Mouse (Mus musculus): ENCODE measurements around the gene Sbno2. TPM values are rescaled to one million over a fixed set of nuclear protein-coding genes. Genes with fewer than 3 reads are reported as not detected.

The Sbno2 gene
- total RNA-seq, 2 experiments from 2014 or later = 14.5 to 25.5 TPM

- intact Hi-C loops (cut with DNase I) = no loop called here
Measured at GRCm38 (mm10) chr10:80100982-80101381, 4.4 kb downstream of the Sbno2 start.

GRCm38 (mm10) chr10:80098630-80099029 is 6.7 kb downstream of the Sbno2 start:
- intact Hi-C loops (cut with DNase I) = no loop called here
- no peak for DNase-seq (ENCODE audit: low spot score in 2 of 2)

More at GRCm38 (mm10) chr10:80100982-80101381, 4.4 kb downstream of the Sbno2 start:
- DNase-seq (ENCODE audit: low spot score in 2 of 2) = no peak

DNA sequence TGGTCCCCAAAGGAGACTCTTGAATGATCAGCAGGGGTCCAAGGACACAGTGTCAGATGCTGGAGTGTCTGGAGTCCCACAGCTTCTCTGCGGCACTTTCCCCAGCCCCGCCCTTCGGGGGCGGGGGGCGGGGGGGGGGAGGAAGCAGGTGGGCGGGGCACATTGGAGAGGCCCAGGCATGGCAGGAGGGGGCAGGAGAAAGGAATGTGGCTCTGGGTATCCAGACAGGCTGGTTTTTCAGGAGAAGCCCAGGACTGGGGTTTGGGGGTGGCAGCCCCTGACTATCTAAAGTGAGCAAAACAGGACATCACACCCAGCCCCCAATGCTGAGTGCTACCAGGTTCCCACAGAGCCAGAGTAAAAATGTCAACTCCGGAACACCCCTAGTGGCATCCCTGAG is 8.1 kb downstream of the Sbno2 start:
- DNase-seq (ENCODE audit: low spot score in 2 of 2) = no peak
- intact Hi-C loops (cut with DNase I) = no loop called here

DNA sequence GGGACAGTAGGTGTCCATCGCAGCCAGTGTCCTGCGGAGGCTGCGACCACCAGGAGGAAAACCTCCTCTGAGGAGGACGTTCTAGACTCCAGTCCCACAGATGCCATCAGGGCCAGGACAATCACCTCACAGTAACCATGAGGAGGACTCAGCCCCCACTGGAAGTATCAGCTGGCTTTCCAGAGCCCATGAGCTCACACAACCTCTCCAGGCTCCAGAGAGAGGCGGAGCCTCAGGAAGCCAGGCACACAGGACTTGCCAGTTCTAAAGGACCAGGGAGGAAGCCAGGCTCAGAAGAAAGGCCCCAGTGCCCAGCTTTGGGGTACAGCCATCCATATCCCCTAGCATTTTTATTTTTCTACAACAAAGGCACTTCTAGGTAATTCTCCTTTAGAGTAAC is 9.8 kb downstream of the Sbno2 start:
- no peak for DNase-seq (ENCODE audit: low spot score in 2 of 2)
- intact Hi-C loops (cut with DNase I) = no loop called here

DNA sequence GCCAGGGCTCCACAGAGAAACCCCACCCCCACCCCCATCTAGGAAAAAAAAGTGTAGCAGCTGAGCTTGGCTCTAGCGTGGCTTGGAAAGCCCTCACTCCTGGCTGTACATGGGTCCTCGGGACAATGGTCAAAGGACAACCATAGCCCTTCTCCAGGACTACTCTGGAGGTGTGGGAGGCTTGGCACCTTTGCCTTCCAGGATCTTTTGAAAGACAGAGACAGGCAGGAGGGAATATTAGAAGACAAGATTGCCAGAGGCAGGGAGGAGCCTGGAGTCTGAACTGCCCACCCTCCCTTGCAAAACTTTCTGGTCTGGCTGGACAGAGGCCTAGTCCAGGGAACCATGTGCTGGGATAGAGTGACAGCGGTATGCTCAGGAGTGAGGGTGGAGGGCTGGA is 10.7 kb downstream of the Sbno2 start:
- DNase-seq (ENCODE audit: low spot score in 2 of 2) = no peak
- intact Hi-C loops (cut with DNase I) = no loop called here

DNA sequence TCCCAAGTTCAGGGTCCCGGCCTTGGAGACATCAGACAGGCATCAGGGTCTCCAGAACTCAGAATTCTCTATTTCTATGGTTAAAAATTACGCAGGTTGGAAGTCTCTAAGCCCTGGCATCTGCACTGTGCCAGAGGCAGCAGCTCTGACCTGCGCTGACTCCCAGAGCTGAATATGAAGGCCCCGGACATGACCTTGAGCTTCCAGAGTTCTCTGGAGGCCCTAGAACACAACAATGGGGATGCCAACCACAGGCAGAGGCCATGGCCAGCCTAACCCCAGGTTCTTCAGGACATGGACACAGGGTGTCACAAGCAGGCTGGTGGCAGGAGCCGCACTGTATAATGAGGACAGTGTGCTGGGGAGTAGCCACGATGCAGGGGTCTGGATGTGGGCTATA is 11.3 kb downstream of the Sbno2 start:
- intact Hi-C loops (cut with DNase I) = no loop called here
- no peak for DNase-seq (ENCODE audit: low spot score in 2 of 2)

- intact Hi-C loops (cut with DNase I) = no loop called here
- no peak for DNase-seq (ENCODE audit: low spot score in 2 of 2)
Measured at GRCm38 (mm10) chr10:80092690-80093089, 12.7 kb downstream of the Sbno2 start.

DNA sequence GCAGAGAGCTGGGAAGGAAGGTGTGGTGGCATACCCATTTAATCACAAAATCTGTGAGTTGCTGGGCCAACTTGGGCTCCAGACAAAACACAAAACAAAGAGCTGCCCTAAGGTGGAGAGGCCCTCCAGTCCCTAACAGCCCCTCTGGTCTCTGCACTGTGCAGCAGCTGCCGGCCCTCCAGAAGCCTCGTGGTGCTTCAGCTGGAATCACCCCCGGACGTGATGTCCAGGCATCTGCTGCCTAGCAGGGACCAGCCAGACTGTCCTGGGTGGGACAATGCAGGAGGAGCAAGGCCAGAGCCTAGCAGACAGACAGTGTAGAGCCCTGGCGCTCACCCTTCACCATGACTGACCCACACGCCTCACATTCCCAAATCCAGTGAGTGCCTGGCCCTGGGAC is 13.8 kb downstream of the Sbno2 start:
- intact Hi-C loops (cut with DNase I) = no loop called here
- DNase-seq (ENCODE audit: low spot score in 2 of 2) = no peak

DNA sequence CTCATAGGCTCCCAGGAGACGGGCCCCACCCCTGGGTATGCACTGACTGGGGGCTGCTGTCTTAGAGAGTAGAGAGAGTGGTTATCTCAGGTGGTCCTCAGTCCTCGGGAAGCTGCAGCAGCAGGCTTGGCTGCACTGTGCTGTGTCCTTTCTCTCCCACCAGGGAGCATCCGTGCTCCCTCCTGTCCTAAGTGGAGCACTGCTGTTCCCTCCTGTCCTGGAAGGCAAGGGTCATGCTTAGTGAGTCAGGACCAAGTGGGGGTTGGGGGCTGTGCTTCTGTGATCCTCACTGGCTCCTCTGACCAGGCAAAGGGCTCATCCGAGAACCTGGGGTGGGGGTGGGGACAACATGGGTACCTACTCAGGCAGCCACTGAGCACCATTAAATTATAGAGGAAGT is 16.2 kb downstream of the Sbno2 start:
- intact Hi-C loops (cut with DNase I) = no loop called here
- no peak for DNase-seq (ENCODE audit: low spot score in 2 of 2)

GRCm38 (mm10) chr10:80087483-80087882 is 17.9 kb downstream of the Sbno2 start:
- intact Hi-C loops (cut with DNase I) = no loop called here
- DNase-seq (ENCODE audit: low spot score in 2 of 2) = no peak

GRCm38 (mm10) chr10:80086847-80087246 is 18.5 kb downstream of the Sbno2 start:
- intact Hi-C loops (cut with DNase I) = no loop called here
- DNase-seq (ENCODE audit: low spot score in 2 of 2) = no peak

DNA sequence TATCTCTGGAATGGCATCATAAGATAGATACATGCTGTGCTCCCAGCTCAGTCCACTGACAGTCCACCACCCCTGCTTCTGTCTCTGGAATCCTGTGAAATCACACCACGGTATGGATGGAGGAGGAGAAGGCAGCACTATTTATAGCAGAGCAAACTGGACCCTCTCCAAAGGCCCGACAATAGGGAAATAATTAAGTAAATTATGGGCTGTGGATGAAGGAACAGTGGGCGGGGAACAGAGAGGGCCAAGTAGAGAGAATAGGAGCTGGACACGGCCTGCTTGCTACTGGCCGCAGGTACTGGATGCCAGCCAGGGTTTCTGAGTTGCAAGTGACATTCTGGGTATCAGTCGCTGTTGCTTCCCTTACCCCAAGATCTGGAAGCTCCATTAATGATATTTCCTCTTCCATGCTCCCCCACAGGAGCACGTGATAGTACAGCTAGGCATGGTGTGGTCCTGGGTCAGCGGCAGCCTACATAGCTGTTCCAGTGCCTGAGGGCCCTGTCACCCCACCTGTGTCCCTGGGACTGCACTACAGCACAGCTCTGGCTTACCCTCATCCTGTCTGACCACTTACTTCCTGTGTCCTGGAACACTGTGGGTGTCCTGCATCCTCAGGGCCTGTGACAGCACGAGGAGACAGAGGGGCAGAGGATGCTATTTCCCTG is 20.4 kb downstream of the Sbno2 start:
- DNase-seq (ENCODE audit: low spot score in 2 of 2) = peak in 1 of 2 experiments; percentile 34
- intact Hi-C loops (cut with DNase I) = no loop called here

DNA sequence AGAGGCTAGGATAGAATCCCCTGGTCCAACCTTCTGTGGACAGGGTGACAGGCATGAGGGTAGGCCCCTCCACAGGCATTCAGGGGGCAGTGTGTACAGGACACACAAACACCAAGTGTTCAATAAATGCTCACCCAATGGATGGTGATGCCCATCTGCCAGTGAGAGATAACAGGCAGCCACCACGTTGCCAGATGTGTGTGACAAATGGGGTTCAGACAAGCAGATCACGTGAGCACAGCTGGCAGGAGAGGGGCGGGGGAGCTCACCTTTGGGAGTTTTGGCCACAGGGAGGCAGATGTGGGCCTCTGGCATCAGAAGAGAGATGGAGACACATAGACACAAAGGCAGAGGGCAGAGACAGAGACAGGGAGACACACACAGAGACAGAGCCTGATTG is 24.3 kb downstream of the Sbno2 start:
- no peak for DNase-seq (ENCODE audit: low spot score in 2 of 2)
- intact Hi-C loops (cut with DNase I) = no loop called here

DNA sequence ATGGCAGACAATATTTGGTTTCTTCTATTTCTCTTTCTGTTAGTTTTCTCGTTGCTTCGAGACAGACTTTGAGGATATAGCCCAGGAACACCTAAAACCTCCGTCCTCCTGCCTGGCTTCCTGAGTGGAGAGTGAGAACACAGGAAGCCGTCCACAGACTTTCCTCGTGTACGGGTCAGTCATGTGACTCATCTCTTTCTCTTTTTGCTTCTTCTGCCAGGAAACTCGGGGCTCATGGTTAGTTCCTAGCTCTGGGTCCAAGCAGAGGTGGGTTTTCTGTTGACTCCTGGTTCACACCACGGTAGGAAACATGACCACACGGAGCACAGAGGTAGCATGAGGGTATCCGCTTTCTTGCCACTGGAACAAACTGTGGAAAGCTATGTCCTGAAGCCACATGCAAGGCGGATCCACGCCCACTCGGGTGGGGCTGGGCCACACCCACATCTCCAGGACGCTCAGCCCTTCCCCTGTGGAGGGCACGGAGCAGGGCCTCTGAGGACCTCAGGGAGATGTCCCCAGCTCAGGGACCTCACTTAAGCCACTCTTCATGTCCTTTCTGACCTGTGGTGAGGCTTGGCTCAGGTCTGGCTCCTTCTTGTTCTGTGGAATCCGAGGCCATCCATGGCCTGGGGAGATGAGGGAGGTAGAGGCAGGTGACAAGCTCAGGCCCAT is 24.8 kb downstream of the Sbno2 start:
- intact Hi-C loops (cut with DNase I) = no loop called here
- no peak for DNase-seq (ENCODE audit: low spot score in 2 of 2)

DNA sequence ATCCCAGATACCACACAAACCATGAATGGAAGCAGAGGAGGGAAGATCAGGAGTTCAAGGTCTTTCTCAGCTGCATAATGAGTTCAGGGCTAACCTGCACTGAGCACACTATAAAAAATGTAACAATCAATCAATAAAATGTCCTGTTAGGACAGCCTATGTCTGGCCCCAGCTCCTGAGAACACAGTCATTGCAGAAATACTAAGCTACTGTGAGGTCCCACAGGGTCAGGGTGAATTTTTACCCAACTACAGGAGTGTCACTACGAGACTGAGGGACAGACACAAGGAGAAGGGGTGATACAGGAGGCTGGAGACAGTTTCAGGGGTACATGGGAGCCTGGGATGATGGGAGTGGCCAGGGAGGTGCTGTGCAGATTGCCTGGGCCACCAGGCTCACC is 27.0 kb downstream of the Sbno2 start:
- no peak for DNase-seq (ENCODE audit: low spot score in 2 of 2)
- intact Hi-C loops (cut with DNase I) = loop anchor here (5.0 kb wide), 1 partner anchor 34 kb away; no protein-coding TSS in a partner anchor

GRCm38 (mm10) chr10:80077312-80077711 is 28.1 kb downstream of the Sbno2 start:
- intact Hi-C loops (cut with DNase I) = loop anchor here (5.0 kb wide), 1 partner anchor 35 kb away; no protein-coding TSS in a partner anchor

GRCm38 (mm10) chr10:80076386-80076785 is 29.0 kb downstream of the Sbno2 start:
- no peak for DNase-seq (ENCODE audit: low spot score in 2 of 2)
- intact Hi-C loops (cut with DNase I) = loop anchor here (5.0 kb wide), 1 partner anchor 36 kb away; no protein-coding TSS in a partner anchor

More at GRCm38 (mm10) chr10:80077312-80077711, 28.1 kb downstream of the Sbno2 start:
- DNase-seq (ENCODE audit: low spot score in 2 of 2) = no peak

DNA sequence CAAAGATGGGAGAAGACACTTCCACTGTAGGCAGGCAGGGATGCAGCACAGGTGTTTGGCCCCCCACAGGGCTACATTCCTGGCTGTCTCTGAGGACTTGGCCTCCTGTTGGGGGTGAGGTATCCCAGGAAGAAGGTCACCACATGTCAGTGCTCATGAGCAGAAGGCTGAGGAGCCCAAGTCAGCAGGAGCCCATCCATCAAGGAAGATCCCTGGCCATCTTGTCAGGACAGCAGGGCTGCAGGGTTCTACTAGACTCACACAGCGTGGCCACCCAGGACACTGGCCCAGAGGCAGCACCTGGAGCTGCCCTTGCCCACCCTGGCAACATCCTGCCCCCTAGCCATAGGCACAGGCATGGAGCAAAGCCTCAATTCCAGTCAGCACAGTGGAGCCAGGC is 29.4 kb downstream of the Sbno2 start:
- intact Hi-C loops (cut with DNase I) = loop anchor here (5.0 kb wide), 1 partner anchor 36 kb away; no protein-coding TSS in a partner anchor
- no peak for DNase-seq (ENCODE audit: low spot score in 2 of 2)

- peak; percentile 36 to 38 for DNase-seq (ENCODE audit: low spot score in 2 of 2)
- intact Hi-C loops (cut with DNase I) = loop anchor here (5.0 kb wide), 1 partner anchor 37 kb away; no protein-coding TSS in a partner anchor
Measured at GRCm38 (mm10) chr10:80074813-80075601, 30.4 kb downstream of the Sbno2 start.
